Mouse (Mus musculus) gastrocnemius, postnatal 25 days (tissue): ENCODE data around the gene Vav3. TPM values are rescaled to one million over a fixed set of nuclear protein-coding genes. Genes with fewer than 3 reads are reported as not detected.
A peak's percentile ranks its signal among the peaks of the same experiment; 100 is the strongest.
"Not testable (repeated sequence)": the region's sequence is repeated elsewhere in the genome, so short reads cannot be mapped to it uniquely, and the experiment has no call there.

Source experiments
- DNase-seq: peaks from one replicate; pipeline ENCODE4 v3.0.0; 2022
- total RNA-seq, 2 experiments: library from RNA; stranded (reverse); gene quantifications; 1 replicate in 1 of 2; 2 replicates in 1 of 2; pipeline ENCODE4 v1.2.3; 2021

Vav3 gene
- total RNA-seq, 2 experiments from 2014 or later = 2.2 to 3.7 TPM

GRCm38 (mm10) chr3:109444077-109444476, 103.6 kb downstream of the Vav3 start:
- no peak for DNase-seq

GRCm38 (mm10) chr3:109446903-109447302, 106.5 kb downstream of the Vav3 start:
- DNase-seq = no peak

GRCm38 (mm10) chr3:109448249-109448648, 107.8 kb downstream of the Vav3 start:
- not testable (repeated sequence) for DNase-seq

- no peak for DNase-seq
These were observed 111.5 kb downstream of the Vav3 start for GRCm38 (mm10) chr3:109451966-109452365.

GRCm38 (mm10) chr3:109454633-109455032, 114.2 kb downstream of the Vav3 start:
- DNase-seq = no peak

GRCm38 (mm10) chr3:109456340-109456739, 115.9 kb downstream of the Vav3 start:
- no peak for DNase-seq

GRCm38 (mm10) chr3:109463684-109464083, 123.2 kb downstream of the Vav3 start:
- DNase-seq = no peak

GRCm38 (mm10) chr3:109464600-109464999, 124.1 kb downstream of the Vav3 start:
- DNase-seq = no peak

GRCm38 (mm10) chr3:109466541-109466940, 126.1 kb downstream of the Vav3 start:
- no peak for DNase-seq

- DNase-seq = no peak
These were observed 126.8 kb downstream of the Vav3 start for GRCm38 (mm10) chr3:109467288-109467687.

- DNase-seq = peak; percentile 30
These were observed 129.0 kb downstream of the Vav3 start for GRCm38 (mm10) chr3:109469465-109469864.

GRCm38 (mm10) chr3:109470651-109471255, 130.3 kb downstream of the Vav3 start:
- DNase-seq = no peak

- peak; percentile 24 for DNase-seq
These were observed 136.1 kb downstream of the Vav3 start for GRCm38 (mm10) chr3:109476521-109476920.

GRCm38 (mm10) chr3:109478297-109478696, 137.8 kb downstream of the Vav3 start:
- no peak for DNase-seq

GRCm38 (mm10) chr3:109480625-109481024, 140.2 kb downstream of the Vav3 start:
- no peak for DNase-seq

GRCm38 (mm10) chr3:109486786-109487185, 146.3 kb downstream of the Vav3 start:
- DNase-seq = no peak

GRCm38 (mm10) chr3:109487823-109488222, 147.4 kb downstream of the Vav3 start:
- DNase-seq = no peak

- DNase-seq = no peak
These were observed 148.3 kb downstream of the Vav3 start for GRCm38 (mm10) chr3:109488750-109489171.

GRCm38 (mm10) chr3:109490561-109491296, 150.3 kb downstream of the Vav3 start:
- DNase-seq = no peak

GRCm38 (mm10) chr3:109491568-109491967, 151.1 kb downstream of the Vav3 start:
- no peak for DNase-seq

GRCm38 (mm10) chr3:109496461-109496860, 156.0 kb downstream of the Vav3 start:
- DNase-seq = no peak

- DNase-seq = no peak
These were observed 156.6 kb downstream of the Vav3 start for GRCm38 (mm10) chr3:109497074-109497473.

GRCm38 (mm10) chr3:109499861-109500456, 159.5 kb downstream of the Vav3 start:
- DNase-seq = no peak
